Mouse (Mus musculus): ENCODE measurements around the gene Speer4e.
"Not testable (repeated sequence)": the region's sequence is repeated elsewhere in the genome, so short reads cannot be mapped to it uniquely, and the experiment has no call there.

The Speer4e gene

GRCm38 (mm10) chr5:14938329-14938728 lies at the start of gene Speer4e:
Gene Speer4e (minus strand): TSS chr5:14938429.
- DNase-seq = not testable (repeated sequence)

DNA sequence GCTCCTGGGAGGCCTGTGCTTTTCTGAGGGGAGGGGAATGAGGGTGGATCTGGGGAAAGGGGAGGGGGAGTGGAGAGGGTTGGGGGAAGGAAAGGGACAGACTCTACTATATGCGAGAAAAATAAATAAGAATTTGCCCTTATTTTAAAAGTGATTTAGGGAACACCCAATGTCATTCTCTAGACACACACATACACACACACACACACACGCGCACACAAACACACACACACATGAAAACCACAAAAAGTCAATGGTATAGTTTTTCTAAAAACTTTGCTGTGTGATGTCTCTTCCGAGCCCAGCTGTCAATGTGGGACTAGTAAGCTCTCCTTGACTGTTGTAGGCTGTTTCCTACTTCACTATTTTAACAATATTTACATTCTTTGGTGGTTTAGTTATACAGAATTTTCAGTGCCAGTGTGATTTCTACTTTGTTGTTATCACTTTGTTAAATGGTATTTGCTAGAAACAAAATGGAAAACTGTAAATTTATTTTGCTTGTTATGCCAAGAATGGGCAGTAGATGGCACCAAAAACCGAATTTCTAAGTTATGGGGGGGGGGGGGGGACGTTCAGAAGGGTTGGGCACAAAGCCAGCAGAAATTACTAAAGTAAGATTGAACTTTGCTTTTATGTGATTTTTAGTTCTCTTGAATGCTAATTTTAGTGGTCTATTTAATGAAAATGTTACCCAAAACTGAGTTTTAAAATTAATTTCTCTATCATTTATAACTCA lies 48.6 kb upstream of the Speer4e start:
- not testable (repeated sequence) for DNase-seq

DNA sequence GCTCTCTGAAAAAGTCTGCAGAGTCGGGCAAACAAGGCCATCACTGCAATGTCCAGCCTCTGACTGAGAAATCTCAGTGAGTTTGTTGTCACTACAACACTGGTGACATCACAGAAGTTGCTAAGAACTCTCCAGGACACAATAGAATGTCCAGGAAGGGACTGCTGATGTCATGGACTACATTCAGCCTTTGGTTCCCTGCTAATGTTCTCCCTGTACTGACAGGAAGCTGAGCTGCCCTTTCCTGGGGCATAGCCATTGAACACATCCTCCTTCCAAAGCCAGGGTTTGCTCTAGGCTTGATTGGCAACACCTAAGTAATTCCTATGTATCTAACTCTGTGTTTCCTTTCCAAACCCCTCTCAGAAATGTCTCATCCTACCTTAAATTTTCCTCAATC lies 40.6 kb upstream of the Speer4e start, which contains the start of gene Gm10354:
Gene Gm10354 (minus strand): TSS at position 101 of the 400 bp plus-strand sequence.
- DNase-seq = not testable (repeated sequence)

- not testable (repeated sequence) for DNase-seq
Measured at GRCm38 (mm10) chr5:14977368-14977767, 39.1 kb upstream of the Speer4e start.

DNA sequence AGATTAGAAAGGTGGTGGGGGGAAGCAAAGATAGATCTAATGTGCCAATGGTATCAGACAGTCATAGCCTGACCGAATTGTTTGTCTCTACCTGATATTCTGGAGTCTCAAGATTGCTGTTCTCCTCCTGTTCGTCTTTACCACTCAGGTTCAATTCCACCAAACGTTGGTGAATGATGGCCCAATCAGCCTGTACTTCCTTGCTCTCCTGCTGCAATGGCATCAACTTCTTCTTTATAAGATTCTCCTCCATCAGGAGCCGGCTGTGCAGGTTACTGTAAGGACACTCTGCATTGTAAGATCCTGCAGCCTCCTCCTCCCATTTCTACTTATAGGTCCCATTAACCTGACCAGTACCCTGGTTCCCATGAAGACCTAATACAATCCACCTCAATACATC lies 37.1 kb upstream of the Speer4e start:
- DNase-seq = not testable (repeated sequence)

DNA sequence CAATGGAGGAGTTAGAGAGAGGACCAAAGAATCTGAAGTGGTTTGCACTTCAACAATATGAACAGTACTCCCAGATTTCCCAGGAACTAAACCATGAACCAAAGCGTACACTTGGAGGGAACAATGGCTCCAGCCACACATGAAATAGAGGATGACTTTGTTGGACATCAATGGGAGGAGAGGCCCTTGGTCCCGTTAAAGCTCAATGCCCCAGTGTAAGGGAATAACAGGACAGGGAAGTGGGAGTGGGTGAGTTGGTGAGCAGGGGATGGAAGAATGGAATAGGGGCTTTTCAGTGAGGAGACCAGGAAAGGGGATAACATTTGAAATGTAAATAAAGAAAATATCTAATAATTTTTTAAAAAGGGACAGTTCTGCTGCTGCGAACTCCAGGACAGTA lies 34.6 kb upstream of the Speer4e start:
- DNase-seq = not testable (repeated sequence)

GRCm38 (mm10) chr5:14963821-14964220 lies 25.6 kb upstream of the Speer4e start:
- DNase-seq = not testable (repeated sequence)

DNA sequence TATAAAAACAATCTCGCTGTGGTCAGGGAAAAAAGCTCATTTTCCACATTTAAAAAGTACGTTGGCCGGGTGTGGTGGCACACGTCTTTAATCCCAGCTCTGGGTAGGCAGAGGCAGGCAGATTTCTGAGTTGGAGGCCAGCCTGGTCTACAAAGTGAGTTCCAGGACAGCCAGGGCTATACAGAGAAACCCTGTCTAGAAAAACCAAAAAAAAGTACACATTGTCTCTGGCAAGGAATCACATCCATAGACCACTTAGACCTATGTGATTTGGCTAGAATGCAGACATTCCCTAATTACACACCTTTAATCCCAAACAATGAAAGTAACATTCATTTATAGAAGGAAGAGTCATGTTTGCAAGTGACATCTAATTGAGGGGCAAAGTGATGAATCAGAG lies 23.3 kb upstream of the Speer4e start:
- DNase-seq = not testable (repeated sequence)

GRCm38 (mm10) chr5:14955928-14956706 lies 17.9 kb upstream of the Speer4e start:
- not testable (repeated sequence) for DNase-seq

DNA sequence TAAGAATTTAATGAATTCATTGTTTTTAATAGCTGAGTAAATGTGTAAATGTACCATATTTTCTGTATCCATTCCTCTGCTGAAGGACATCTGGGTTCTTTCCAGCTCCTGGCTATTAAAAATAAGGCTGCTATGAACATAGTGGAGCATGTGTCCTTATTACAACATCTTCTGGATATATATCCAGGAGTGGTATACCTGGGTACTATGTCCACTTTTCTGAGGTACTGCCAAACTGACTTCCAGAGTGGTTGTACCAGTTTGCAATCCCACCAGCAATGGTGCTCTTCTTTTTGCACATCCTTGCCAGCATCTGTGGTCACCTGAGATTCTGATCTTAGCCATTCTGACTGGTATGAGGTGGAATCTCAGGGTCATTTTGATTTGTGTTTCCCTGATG lies 15.4 kb upstream of the Speer4e start:
- DNase-seq = not testable (repeated sequence)

DNA sequence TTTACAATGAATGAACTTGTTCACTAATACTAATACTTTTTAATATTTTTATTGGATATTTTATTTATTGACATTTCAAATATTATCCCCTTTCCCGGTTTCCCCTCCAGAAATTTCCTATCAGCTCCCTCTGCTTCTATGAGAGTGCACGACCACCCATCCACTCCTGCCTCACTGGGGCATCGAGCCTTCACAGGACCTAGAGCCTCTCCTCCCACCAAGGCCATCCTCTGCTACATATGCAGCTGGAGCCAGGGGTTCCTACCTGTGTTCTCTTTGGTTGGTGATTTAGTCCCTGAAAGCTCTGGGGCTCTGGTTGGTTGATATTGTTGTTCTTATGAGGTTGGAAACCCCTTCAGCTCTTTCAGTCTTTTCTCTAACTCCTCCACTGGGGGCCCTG lies 14.5 kb upstream of the Speer4e start:
- not testable (repeated sequence) for DNase-seq

DNA sequence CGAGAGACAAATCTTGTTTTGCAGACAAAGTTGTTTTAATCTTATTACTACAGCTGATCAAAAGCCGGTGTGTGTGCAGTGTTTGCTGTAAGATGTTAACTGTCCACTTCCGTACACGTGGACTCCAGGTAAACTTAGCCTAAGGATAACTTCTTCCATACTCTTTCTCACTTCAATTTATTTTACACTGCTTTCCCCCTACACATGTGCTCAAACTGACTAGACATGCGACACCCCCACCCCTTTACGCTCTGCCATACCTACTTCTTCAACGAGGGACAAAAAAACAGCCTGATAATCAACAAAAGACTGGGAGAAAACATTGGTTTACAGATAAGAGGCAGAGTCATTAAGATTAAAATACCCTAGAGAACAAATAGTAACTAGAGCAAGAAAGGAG lies 13.6 kb upstream of the Speer4e start:
- not testable (repeated sequence) for DNase-seq

DNA sequence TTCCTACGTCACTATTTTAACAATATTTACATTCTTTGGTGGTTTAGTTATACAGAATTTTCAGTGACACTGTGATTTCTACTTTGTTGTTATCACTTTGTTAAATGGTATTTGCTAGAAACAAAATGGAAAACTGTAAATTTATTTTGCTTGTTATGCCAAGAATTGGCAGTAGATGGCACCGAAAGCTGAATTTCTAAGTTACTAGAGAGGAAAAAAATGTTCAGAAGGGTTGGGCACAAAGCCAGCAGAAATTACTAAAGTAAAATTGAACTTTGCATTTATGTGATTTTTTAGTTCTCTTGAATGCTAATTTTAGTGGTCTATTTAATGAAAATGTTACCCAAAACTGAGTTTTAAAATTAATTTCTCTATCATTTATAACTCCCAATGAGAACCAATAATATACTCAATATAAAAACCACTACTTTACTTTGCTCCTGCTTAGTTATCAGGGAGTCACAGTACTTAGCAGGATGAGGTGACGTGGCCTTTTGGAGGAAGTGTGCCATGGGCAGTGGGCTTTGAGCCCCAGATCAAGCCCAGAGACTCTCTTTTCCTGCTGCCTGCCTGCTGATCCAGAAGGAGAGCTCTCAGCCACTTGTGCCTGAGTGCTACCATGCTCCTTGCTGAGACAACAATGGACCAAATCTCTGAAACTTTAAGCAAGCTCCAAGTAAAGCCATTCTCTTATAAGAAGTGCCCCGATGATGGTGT lies 9.4 kb upstream of the Speer4e start:
- DNase-seq = not testable (repeated sequence)

DNA sequence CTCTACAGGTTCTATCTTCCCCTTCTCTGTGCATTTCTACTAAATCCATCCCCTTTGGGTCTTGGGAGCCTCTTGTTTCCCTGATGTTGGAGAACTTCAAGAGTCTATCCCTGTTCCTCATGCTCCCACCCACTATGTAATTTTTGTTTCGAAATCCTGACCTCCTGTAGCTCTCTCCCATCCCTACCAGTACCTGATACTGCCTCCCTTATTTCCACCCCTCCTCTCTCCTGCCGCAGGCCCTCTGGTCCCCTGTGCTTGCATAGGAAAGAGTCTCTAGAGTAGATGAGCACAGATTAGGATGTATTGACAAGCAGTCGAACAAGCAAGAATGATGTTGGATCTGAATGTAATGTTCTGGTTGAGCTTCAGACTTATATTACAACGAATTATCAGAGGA lies 7.3 kb upstream of the Speer4e start:
- DNase-seq = not testable (repeated sequence)

DNA sequence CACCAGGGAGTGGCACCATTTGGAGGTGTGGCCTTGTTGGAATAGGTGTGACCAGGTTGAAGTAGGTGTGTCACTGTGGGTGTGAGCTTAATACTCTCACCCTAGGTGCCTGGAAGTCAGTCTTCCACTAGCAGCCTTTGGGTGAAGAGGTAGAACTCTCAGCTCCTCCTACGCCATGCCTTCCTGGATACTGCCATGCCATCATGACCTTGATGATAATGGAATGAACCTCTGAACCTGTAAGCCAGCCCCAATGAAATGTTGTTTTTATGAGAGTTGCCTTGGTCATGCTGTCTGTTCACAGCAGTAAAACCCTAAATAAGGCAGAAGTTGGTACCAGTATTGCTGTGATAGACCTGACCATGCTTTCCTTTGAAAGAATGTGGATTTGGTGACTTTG lies 2.8 kb upstream of the Speer4e start:
- not testable (repeated sequence) for DNase-seq

DNA sequence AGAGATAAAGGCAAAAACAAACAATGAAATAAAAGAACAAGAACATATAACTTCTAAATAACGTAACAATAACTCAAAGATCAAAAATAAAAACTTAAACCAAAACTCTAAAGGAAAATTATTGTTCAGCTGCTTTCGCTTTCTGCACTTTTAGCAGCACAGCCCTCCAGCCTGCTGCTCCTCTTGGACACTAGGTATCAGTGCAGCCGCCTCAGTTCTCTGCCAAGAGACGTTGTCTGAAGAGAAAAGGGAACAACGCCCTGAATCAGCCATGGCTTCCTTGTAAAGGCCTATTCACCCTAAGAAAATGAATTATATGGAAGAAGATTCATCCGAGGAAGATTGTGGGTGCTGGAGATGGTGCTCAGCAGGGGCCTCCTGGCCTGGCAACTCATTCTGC lies 4.5 kb downstream of the Speer4e start:
- not testable (repeated sequence) for DNase-seq

DNA sequence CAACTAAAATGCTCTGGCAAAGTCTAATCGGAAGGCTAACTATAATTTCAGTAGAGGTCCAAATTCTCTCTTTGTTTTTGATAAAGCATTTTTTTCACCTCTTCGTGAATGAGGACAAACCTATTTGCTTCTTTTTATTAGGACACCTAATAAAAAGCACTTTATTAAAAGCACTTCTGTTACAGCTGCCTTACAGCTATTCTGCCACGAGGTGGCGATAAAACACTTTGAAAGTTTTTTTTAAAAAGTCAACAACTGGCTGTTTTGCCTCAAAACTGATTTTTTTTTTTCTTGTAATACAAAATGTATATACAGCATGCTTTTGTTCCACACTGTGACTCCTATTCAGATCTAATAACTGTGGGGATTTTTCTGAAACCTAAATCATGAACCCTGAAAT lies 11.2 kb downstream of the Speer4e start:
- not testable (repeated sequence) for DNase-seq

- DNase-seq = not testable (repeated sequence)
Measured at GRCm38 (mm10) chr5:14914799-14915198, 23.4 kb downstream of the Speer4e start, which contains the start of gene Gm9758. Gene Gm9758 (minus strand): TSS chr5:14914899.

- DNase-seq = not testable (repeated sequence)
Measured at GRCm38 (mm10) chr5:14914361-14914760, 23.9 kb downstream of the Speer4e start.

DNA sequence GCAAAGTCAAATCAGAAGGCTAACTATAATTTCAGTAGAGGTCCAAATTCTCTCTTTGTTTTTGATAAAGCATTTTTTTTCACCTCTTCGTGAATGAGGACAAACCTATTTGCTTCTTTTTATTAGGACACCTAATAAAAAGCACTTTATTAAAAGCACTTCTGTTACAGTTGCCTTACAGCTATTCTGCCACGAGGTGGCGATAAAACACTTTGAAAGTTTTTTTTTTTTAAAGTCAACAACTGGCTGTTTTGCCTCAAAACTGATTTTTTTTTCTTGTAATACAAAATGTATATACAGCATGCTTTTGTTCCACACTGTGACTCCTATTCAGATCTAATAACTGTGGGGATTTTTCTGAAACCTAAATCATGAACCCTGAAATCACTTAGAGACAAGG lies 34.7 kb downstream of the Speer4e start:
- not testable (repeated sequence) for DNase-seq

GRCm38 (mm10) chr5:14892242-14892641 lies 46.0 kb downstream of the Speer4e start:
- no peak for DNase-seq

- DNase-seq = not testable (repeated sequence)
Measured at GRCm38 (mm10) chr5:14885291-14885690, 52.9 kb downstream of the Speer4e start.

Data from layer of hippocampus, adult 9-11 months (tissue).